Mouse (Mus musculus) cerebellum, adult 2 months (tissue): Measurements from ENCODE around the gene Gm17359. TPM values are rescaled to one million over a fixed set of nuclear protein-coding genes. Genes with fewer than 3 reads are reported as not detected.

ENCODE experiments used
- DNase-seq, 2 experiments: peaks; one replicate each; pipeline ENCODE4 v3.0.0; 2021
- H3K27ac ChIP-seq: fragments of 200-500 bp; 2 replicates; pipeline ENCODE4 v1.5.1; 2012; ENCODE audit warnings: low read length, control low read depth, inconsistent platforms; ENCODE audit not compliant: insufficient read depth
- H3K27me3 ChIP-seq: fragments of 200-500 bp; 2 replicates; pipeline ENCODE4 v1.6.1; 2012; ENCODE audit warnings: inconsistent platforms, mild to moderate bottlenecking, low read length, moderate library complexity; ENCODE audit not compliant: control insufficient read depth, insufficient read depth
- H3K4me1 ChIP-seq: fragments of 200-500 bp; 2 replicates; pipeline ENCODE4 v1.6.1; 2011; ENCODE audit warnings: low read length; ENCODE audit not compliant: control insufficient read depth, insufficient read depth
- H3K4me3 ChIP-seq: fragments of 200-500 bp; replicated peaks from 2 replicates; pipeline ENCODE3; 2011; ENCODE audit warnings: mild to moderate bottlenecking, low read depth, low read length, control low read depth; ENCODE audit not compliant: insufficient read depth
- CTCF ChIP-seq: fragments of 200-500 bp; IDR thresholded peaks from 2 replicates; pipeline ENCODE4 v1.5.1; 2011; ENCODE audit warnings: low read depth, mild to moderate bottlenecking, control low read depth, low read length, moderate library complexity, borderline replicate concordance; ENCODE audit not compliant: insufficient read depth
- POLR2A ChIP-seq: fragments of 200-500 bp; IDR thresholded peaks from 2 replicates; pipeline ENCODE4 v1.6.1; 2011; ENCODE audit warnings: low read length, control low read depth, borderline replicate concordance; ENCODE audit not compliant: insufficient read depth
- WGBS: fragments of 180-500 bp; shearing (Covaris S2); methylation state at CpG from one replicate; pipeline ENCODE4 v1.1.7; 2018; 5-methylcytosine and 5-hydroxymethylcytosine counted together
- polyA plus RNA-seq: library from polyadenylated mRNA; depleted of rRNA; stranded (reverse); fragments of >200 nt; gene quantifications from 2 replicates; pipeline ENCODE4 v1.2.3, GENCODE M21; 2012; rRNA removed

Gene Gm17359
- not detected in 2 replicates for polyA plus RNA-seq

GRCm38 (mm10) chr3:79336044-79336766 lies at the start of gene Gm17359:
Gene Gm17359, plus strand, starts transcription at chr3:79336661.
- TF ChIP-seq POLR2A (no peak), CTCF (no peak)
- WGBS = 78% methylated on average over 8 of the region's 8 CpGs
- Histone ChIP-seq H3K27ac (no peak within 1 kb of the TSS), H3K27me3 (no peaks in the 10 kb centered on the region), H3K4me1 (no peaks in the 10 kb centered on the region), H3K4me3 (no peak within 1 kb of the TSS)
- no peak for DNase-seq

- Histone ChIP-seq H3K27me3 (no peaks in the 10 kb centered on the region), H3K27ac (peak overlapping the region; percentile 85), H3K4me3 (peak overlapping the region; percentile 93), H3K4me1 (no peaks in the 10 kb centered on the region; the same call in 1 of the 2 replicates)
- 1% methylated on average over 57 of the region's 60 CpGs for WGBS
- peak; percentile 96 to 97 for DNase-seq
- TF ChIP-seq CTCF (no peak), POLR2A (peak; percentile 87)
Measured at GRCm38 (mm10) chr3:79287108-79287576, 49.3 kb upstream of the Gm17359 start.

- no peak for DNase-seq
- Histone ChIP-seq H3K4me1 (no peaks in the 10 kb centered on the region; the same call in 1 of the 2 replicates), H3K4me3 (peak overlapping the region; percentile 73), H3K27me3 (no peaks in the 10 kb centered on the region), H3K27ac (peak overlapping the region; percentile 57)
- TF ChIP-seq CTCF = no peak
- no peak for TF ChIP-seq POLR2A
- 22% methylated on average over 17 of the region's 17 CpGs for WGBS
Measured at GRCm38 (mm10) chr3:79287699-79288458, 48.6 kb upstream of the Gm17359 start.

GRCm38 (mm10) chr3:79289050-79289449 lies 47.4 kb upstream of the Gm17359 start:
- 65% methylated on average over 3 of the region's 3 CpGs for whole genome bisulfite sequencing
- no peak for DNase-seq

GRCm38 (mm10) chr3:79293023-79293422 lies 43.4 kb upstream of the Gm17359 start:
- Histone ChIP-seq H3K27me3 (no peaks in the 10 kb centered on the region), H3K27ac (no peak overlapping the region), H3K4me1 (no peaks in the 10 kb centered on the region), H3K4me3 (no peak overlapping the region)
- WGBS = 87% methylated on average over 4 of the region's 4 CpGs
- TF ChIP-seq CTCF = no peak
- DNase-seq = no peak

More at GRCm38 (mm10) chr3:79289050-79289449, 47.4 kb upstream of the Gm17359 start:
- H3K4me1 ChIP-seq = no peaks in the 10 kb centered on the region; the same call in 1 of the 2 replicates
- no peaks in the 10 kb centered on the region for H3K27me3 ChIP-seq
- TF ChIP-seq CTCF = no peak
- no peak overlapping the region for H3K27ac ChIP-seq
- no peak overlapping the region for H3K4me3 ChIP-seq

- DNase-seq = no peak
- WGBS = 97% methylated on average over 3 of the region's 3 CpGs
- no peaks in the 10 kb centered on the region for H3K4me1 ChIP-seq
- no peak overlapping the region for H3K4me3 ChIP-seq
- no peak overlapping the region for H3K27ac ChIP-seq
- no peak for TF ChIP-seq CTCF
- TF ChIP-seq POLR2A = no peak
- no peaks in the 10 kb centered on the region for H3K27me3 ChIP-seq
Measured at GRCm38 (mm10) chr3:79294701-79295100, 41.8 kb upstream of the Gm17359 start.

GRCm38 (mm10) chr3:79296049-79296448 lies 40.4 kb upstream of the Gm17359 start:
- no peak for TF ChIP-seq POLR2A
- no peak for TF ChIP-seq CTCF
- H3K4me1 ChIP-seq = no peaks in the 10 kb centered on the region
- H3K4me3 ChIP-seq = no peak overlapping the region
- H3K27ac ChIP-seq = no peak overlapping the region
- H3K27me3 ChIP-seq = no peaks in the 10 kb centered on the region
- DNase-seq = no peak
- 80% methylated on average over 5 of the region's 5 CpGs for WGBS

GRCm38 (mm10) chr3:79296586-79296985 lies 39.9 kb upstream of the Gm17359 start:
- no peaks in the 10 kb centered on the region for H3K4me1 ChIP-seq
- H3K27me3 ChIP-seq = no peaks in the 10 kb centered on the region
- DNase-seq = no peak
- TF ChIP-seq CTCF (no peak), POLR2A (no peak)
- no peak overlapping the region for H3K27ac ChIP-seq
- H3K4me3 ChIP-seq = no peak overlapping the region
- WGBS = 66% methylated on average over 3 of the region's 3 CpGs
